Mouse (Mus musculus) midbrain, embryonic 13.5 days (tissue): ENCODE data around the gene Ak3. TPM values are rescaled to one million over a fixed set of nuclear protein-coding genes. Genes with fewer than 3 reads are reported as not detected.

Experiments used
- ATAC-seq: fragments of 200-750 bp; cut with Nextera tagmentation; 2 replicates; pipeline ENCODE4 v1.8.0; 2017; ENCODE audit warnings: mild to moderate bottlenecking, moderate TSS enrichment, moderate library complexity
- H3K27ac ChIP-seq: fragments of 300-500 bp; sonication (generic); 2 replicates; pipeline ENCODE4 v1.5.1; 2015; ENCODE audit warnings: inconsistent platforms, mild to moderate bottlenecking, moderate library complexity
- H3K27me3 ChIP-seq: fragments of 300-500 bp; sonication (generic); 2 replicates; pipeline ENCODE4 v1.6.1; 2015; ENCODE audit warnings: mild to moderate bottlenecking, inconsistent platforms
- H3K36me3 ChIP-seq: fragments of 300-500 bp; sonication (generic); 2 replicates; pipeline ENCODE4 v1.6.1; 2015; ENCODE audit warnings: mild to moderate bottlenecking, inconsistent platforms
- H3K4me1 ChIP-seq: fragments of 300-500 bp; sonication (generic); replicated peaks from 2 replicates; pipeline ENCODE4 v1.6.1; 2015; ENCODE audit warnings: inconsistent platforms
- H3K4me2 ChIP-seq: fragments of 300-500 bp; sonication (generic); replicated peaks from 2 replicates; pipeline ENCODE4 v1.6.1; 2015; ENCODE audit warnings: moderate library complexity, mild to moderate bottlenecking, inconsistent platforms
- H3K4me3 ChIP-seq: fragments of 300-500 bp; sonication (generic); replicated peaks from 2 replicates; pipeline ENCODE4 v1.5.1; 2015; ENCODE audit warnings: mild to moderate bottlenecking, inconsistent platforms
- H3K9ac ChIP-seq: fragments of 300-500 bp; sonication (generic); replicated peaks from 2 replicates; pipeline ENCODE4 v1.6.1; 2015; ENCODE audit warnings: mild to moderate bottlenecking, inconsistent platforms
- H3K9me3 ChIP-seq: fragments of 300-500 bp; sonication (generic); 2 replicates; pipeline ENCODE4 v1.6.1; 2016; ENCODE audit warnings: mild to moderate bottlenecking, inconsistent platforms
- WGBS: fragments of 180-500 bp; shearing (Covaris S2); methylation state at CpG from one replicate; pipeline ENCODE4 v1.1.7; 2015; 5-methylcytosine and 5-hydroxymethylcytosine counted together
- polyA plus RNA-seq: library from polyadenylated mRNA; unstranded; fragments of >200 nt; fragmentation: Nextera tagmentation; extraction: Ambion mirVana; gene quantifications from 2 replicates; pipeline ENCODE4 v1.2.1, GENCODE M21; 2015

The Ak3 gene
- 53.1 and 58.0 TPM in 2 replicates for polyA plus RNA-seq

- Histone ChIP-seq H3K27ac (peak within 1 kb of the TSS; percentile 63), H3K9me3 (no peaks in the 10 kb centered on the region), H3K4me2 (peak within 1 kb of the TSS; percentile 59), H3K27me3 (peaks cover 7% of the 10 kb centered on the region; the same call in 1 of the 2 replicates), H3K4me3 (peak within 1 kb of the TSS; percentile 58), H3K9ac (peak within 1 kb of the TSS; percentile 73), H3K36me3 (no peaks in the 10 kb centered on the region), H3K4me1 (peaks cover 26% of the 10 kb centered on the region)
- peak; percentile 94 for ATAC-seq
- under 1% methylated on average over 61 of the region's 68 CpGs for WGBS
Measured at GRCm38 (mm10) chr19:29047334-29048170, at the start of gene Ak3. TSS of gene Ak3 (minus strand) at chr19:29047961.

- Histone ChIP-seq H3K9me3 (no peaks in the 10 kb centered on the region), H3K4me3 (no peak overlapping the region), H3K36me3 (no peaks in the 10 kb centered on the region), H3K27ac (no peak overlapping the region), H3K9ac (no peak overlapping the region), H3K4me1 (no peaks in the 10 kb centered on the region), H3K27me3 (no peaks in the 10 kb centered on the region), H3K4me2 (no peak overlapping the region)
- ATAC-seq = no peak
Measured at GRCm38 (mm10) chr19:29092194-29092593, 44.4 kb upstream of the Ak3 start.

GRCm38 (mm10) chr19:29088628-29089027, 40.9 kb upstream of the Ak3 start:
- Histone ChIP-seq H3K9me3 (no peaks in the 10 kb centered on the region), H3K4me3 (no peak overlapping the region), H3K36me3 (no peaks in the 10 kb centered on the region), H3K27me3 (no peaks in the 10 kb centered on the region), H3K4me1 (no peaks in the 10 kb centered on the region), H3K9ac (no peak overlapping the region), H3K4me2 (no peak overlapping the region), H3K27ac (no peak overlapping the region)
- WGBS = 81% methylated on average over 6 of the region's 6 CpGs
- ATAC-seq = no peak

- Histone ChIP-seq H3K9ac (no peak overlapping the region), H3K4me1 (no peaks in the 10 kb centered on the region), H3K4me3 (no peak overlapping the region), H3K27ac (no peak overlapping the region), H3K4me2 (no peak overlapping the region), H3K27me3 (no peaks in the 10 kb centered on the region), H3K36me3 (no peaks in the 10 kb centered on the region), H3K9me3 (no peaks in the 10 kb centered on the region)
- no peak for ATAC-seq
- WGBS = 68% methylated on average over 6 of the region's 6 CpGs
Measured at GRCm38 (mm10) chr19:29074802-29075201, 27.0 kb upstream of the Ak3 start.

GRCm38 (mm10) chr19:29069195-29069594, 21.4 kb upstream of the Ak3 start:
- WGBS = 83% methylated on average over 5 of the region's 5 CpGs
- H3K9ac ChIP-seq = no peak overlapping the region
- H3K36me3 ChIP-seq = no peaks in the 10 kb centered on the region
- H3K4me1 ChIP-seq = no peaks in the 10 kb centered on the region
- H3K27me3 ChIP-seq = no peaks in the 10 kb centered on the region
- no peak overlapping the region for H3K4me2 ChIP-seq
- no peak overlapping the region for H3K27ac ChIP-seq
- no peaks in the 10 kb centered on the region for H3K9me3 ChIP-seq
- ATAC-seq = no peak
- H3K4me3 ChIP-seq = no peak overlapping the region

GRCm38 (mm10) chr19:29066981-29067471, 19.3 kb upstream of the Ak3 start:
- Histone ChIP-seq H3K9me3 (no peaks in the 10 kb centered on the region), H3K4me1 (no peaks in the 10 kb centered on the region), H3K9ac (no peak overlapping the region), H3K36me3 (no peaks in the 10 kb centered on the region), H3K4me3 (no peak overlapping the region), H3K4me2 (peak overlapping the region; percentile 9), H3K27ac (no peak overlapping the region), H3K27me3 (no peaks in the 10 kb centered on the region)
- ATAC-seq = no peak
- 25% methylated on average over 11 of the region's 11 CpGs for WGBS

GRCm38 (mm10) chr19:29064451-29065102, 16.8 kb upstream of the Ak3 start:
- H3K4me2 ChIP-seq = no peak overlapping the region
- no peaks in the 10 kb centered on the region for H3K9me3 ChIP-seq
- no peaks in the 10 kb centered on the region for H3K27me3 ChIP-seq
- H3K36me3 ChIP-seq = no peaks in the 10 kb centered on the region
- peak; percentile 60 for ATAC-seq
- H3K9ac ChIP-seq = no peak overlapping the region
- no peak overlapping the region for H3K4me3 ChIP-seq
- H3K27ac ChIP-seq = no peak overlapping the region
- no peaks in the 10 kb centered on the region for H3K4me1 ChIP-seq
- 67% methylated on average over 9 of the region's 9 CpGs for WGBS

- H3K4me3 ChIP-seq = no peak overlapping the region
- no peaks in the 10 kb centered on the region for H3K4me1 ChIP-seq
- 17% methylated on average over 18 of the region's 18 CpGs for WGBS
- H3K27ac ChIP-seq = no peak overlapping the region
- peak; percentile 86 for ATAC-seq
- H3K36me3 ChIP-seq = no peaks in the 10 kb centered on the region
- H3K9me3 ChIP-seq = no peaks in the 10 kb centered on the region
- peak overlapping the region; percentile 35 for H3K4me2 ChIP-seq
- no peaks in the 10 kb centered on the region for H3K27me3 ChIP-seq
- H3K9ac ChIP-seq = no peak overlapping the region
Measured at GRCm38 (mm10) chr19:29063577-29064363, 16.0 kb upstream of the Ak3 start.

GRCm38 (mm10) chr19:29063009-29063408, 15.2 kb upstream of the Ak3 start:
- H3K36me3 ChIP-seq = no peaks in the 10 kb centered on the region
- no peaks in the 10 kb centered on the region for H3K4me1 ChIP-seq
- no peak overlapping the region for H3K4me3 ChIP-seq
- H3K9ac ChIP-seq = no peak overlapping the region
- H3K4me2 ChIP-seq = no peak overlapping the region
- no peaks in the 10 kb centered on the region for H3K9me3 ChIP-seq
- H3K27ac ChIP-seq = no peak overlapping the region
- no peak for ATAC-seq
- H3K27me3 ChIP-seq = no peaks in the 10 kb centered on the region
- WGBS = 72% methylated on average over 5 of the region's 5 CpGs

- no peak for ATAC-seq
- H3K27ac ChIP-seq = no peak overlapping the region
- no peaks in the 10 kb centered on the region for H3K4me1 ChIP-seq
- WGBS = 9% methylated on average over 6 of the region's 6 CpGs
- H3K27me3 ChIP-seq = no peaks in the 10 kb centered on the region
- H3K4me2 ChIP-seq = no peak overlapping the region
- H3K9me3 ChIP-seq = no peaks in the 10 kb centered on the region
- H3K9ac ChIP-seq = no peak overlapping the region
- no peaks in the 10 kb centered on the region for H3K36me3 ChIP-seq
- H3K4me3 ChIP-seq = no peak overlapping the region
Measured at GRCm38 (mm10) chr19:29060299-29060698, 12.5 kb upstream of the Ak3 start.

- WGBS = 77% methylated on average over 2 of the region's 2 CpGs
- H3K4me3 ChIP-seq = no peak overlapping the region
- no peaks in the 10 kb centered on the region for H3K36me3 ChIP-seq
- no peak overlapping the region for H3K27ac ChIP-seq
- no peaks in the 10 kb centered on the region for H3K27me3 ChIP-seq
- H3K4me1 ChIP-seq = no peaks in the 10 kb centered on the region
- no peaks in the 10 kb centered on the region for H3K9me3 ChIP-seq
- no peak for ATAC-seq
- no peak overlapping the region for H3K9ac ChIP-seq
- no peak overlapping the region for H3K4me2 ChIP-seq
Measured at GRCm38 (mm10) chr19:29059688-29060087, 11.9 kb upstream of the Ak3 start.

GRCm38 (mm10) chr19:29058741-29059140, 11.0 kb upstream of the Ak3 start:
- Histone ChIP-seq H3K4me1 (no peaks in the 10 kb centered on the region), H3K4me3 (no peak overlapping the region), H3K9me3 (no peaks in the 10 kb centered on the region), H3K36me3 (no peaks in the 10 kb centered on the region), H3K27ac (no peak overlapping the region), H3K9ac (no peak overlapping the region), H3K4me2 (no peak overlapping the region), H3K27me3 (no peaks in the 10 kb centered on the region)
- ATAC-seq = no peak
- WGBS = 92% methylated on average over 5 of the region's 5 CpGs
